Mouse (Mus musculus) olfactory bulb, adult 2 months (tissue): ENCODE data around the gene Psmb4. TPM values are rescaled to one million over a fixed set of nuclear protein-coding genes. Genes with fewer than 3 reads are reported as not detected.
"Not testable (repeated sequence)": the region's sequence is repeated elsewhere in the genome, so short reads cannot be mapped to it uniquely, and the experiment has no call there.

Experiments
- H3K27ac ChIP-seq: fragments of 200-500 bp; 2 replicates; pipeline ENCODE4 v1.5.1; 2012; ENCODE audit warnings: low read depth, low read length; ENCODE audit not compliant: insufficient read depth
- H3K4me1 ChIP-seq: fragments of 200-500 bp; 2 replicates; pipeline ENCODE4 v1.6.1; 2012; ENCODE audit warnings: low read length; ENCODE audit not compliant: control insufficient read depth, insufficient read depth
- H3K4me3 ChIP-seq: fragments of 200-500 bp; 2 replicates; pipeline ENCODE4 v1.5.1; 2012; ENCODE audit warnings: mild to moderate bottlenecking, low read depth, low read length, moderate library complexity; ENCODE audit not compliant: insufficient read depth
- CTCF ChIP-seq: fragments of 200-500 bp; IDR thresholded peaks from 2 replicates; pipeline ENCODE4 v1.5.1; 2012; ENCODE audit warnings: low read depth, mild to moderate bottlenecking, low read length, moderate library complexity; ENCODE audit not compliant: insufficient read depth
- POLR2A ChIP-seq: fragments of 200-500 bp; IDR thresholded peaks from 2 replicates; pipeline ENCODE4 v1.6.1; 2012; ENCODE audit warnings: mild to moderate bottlenecking, low read depth, low read length, moderate library complexity; ENCODE audit not compliant: insufficient read depth
- WGBS: fragments of 180-500 bp; shearing (Covaris S2); methylation state at CpG from one replicate; pipeline ENCODE4 v1.1.7; 2018; 5-methylcytosine and 5-hydroxymethylcytosine counted together
- polyA plus RNA-seq: library from polyadenylated mRNA; stranded (reverse); fragments of >200 nt; gene quantifications from 2 replicates; pipeline ENCODE4 v1.2.4, GENCODE M21; 2012; ENCODE audit warnings: low replicate concordance; ENCODE audit not compliant: missing spikeins, insufficient read depth, insufficient read length

Gene Psmb4
- polyA plus RNA-seq, 1 experiment = not detected

DNA sequence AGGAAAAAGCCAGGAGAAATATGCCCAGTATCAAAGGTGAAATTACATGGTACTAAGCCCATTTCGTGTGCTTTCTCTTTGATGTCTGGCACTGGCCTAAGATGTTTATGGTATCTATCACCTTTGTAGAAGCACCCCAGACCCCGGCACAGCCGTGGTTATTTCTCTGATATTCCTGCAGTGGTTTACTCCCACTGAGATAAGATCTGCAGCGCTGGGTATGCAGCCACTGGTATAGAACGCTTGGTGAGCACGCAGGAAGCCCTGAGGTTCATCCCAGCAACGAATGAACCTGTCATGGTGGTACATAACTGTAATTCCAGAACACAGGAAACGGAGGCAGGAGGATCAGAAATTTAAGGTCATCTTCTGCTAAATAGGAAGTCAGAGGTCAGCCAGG, 37.9 kb upstream of the Psmb4 start:
- H3K4me1 ChIP-seq = peaks cover 7% of the 10 kb centered on the region
- TF ChIP-seq CTCF (no peak), POLR2A (no peak)
- H3K4me3 ChIP-seq = no peak overlapping the region
- no peak overlapping the region for H3K27ac ChIP-seq
- WGBS = 87% methylated on average over 8 of the region's 8 CpGs

DNA sequence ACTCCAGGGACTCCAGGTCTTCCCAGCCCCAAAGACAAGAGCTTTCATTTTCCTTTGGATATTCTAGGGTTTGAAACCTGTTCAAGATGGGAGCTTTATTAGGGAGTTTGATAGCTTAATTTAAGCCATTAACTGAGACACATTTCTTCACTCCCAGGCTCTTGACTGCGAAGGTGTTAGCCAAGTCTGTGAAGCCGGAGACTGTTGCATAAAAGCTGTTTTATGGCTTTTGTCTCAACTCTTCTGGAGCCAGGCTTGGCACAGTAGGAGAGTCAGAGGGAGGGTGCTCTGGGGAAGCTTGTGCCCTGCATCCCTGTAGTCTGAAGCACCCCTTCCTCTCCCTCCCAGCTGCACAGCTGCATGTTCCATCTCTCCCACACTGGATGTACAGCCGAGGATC, 35.6 kb upstream of the Psmb4 start:
- H3K4me3 ChIP-seq = no peak overlapping the region
- no peak overlapping the region for H3K27ac ChIP-seq
- WGBS = 11% methylated on average over 3 of the region's 3 CpGs
- peaks cover 14% of the 10 kb centered on the region for H3K4me1 ChIP-seq
- TF ChIP-seq CTCF = no peak
- TF ChIP-seq POLR2A = no peak

DNA sequence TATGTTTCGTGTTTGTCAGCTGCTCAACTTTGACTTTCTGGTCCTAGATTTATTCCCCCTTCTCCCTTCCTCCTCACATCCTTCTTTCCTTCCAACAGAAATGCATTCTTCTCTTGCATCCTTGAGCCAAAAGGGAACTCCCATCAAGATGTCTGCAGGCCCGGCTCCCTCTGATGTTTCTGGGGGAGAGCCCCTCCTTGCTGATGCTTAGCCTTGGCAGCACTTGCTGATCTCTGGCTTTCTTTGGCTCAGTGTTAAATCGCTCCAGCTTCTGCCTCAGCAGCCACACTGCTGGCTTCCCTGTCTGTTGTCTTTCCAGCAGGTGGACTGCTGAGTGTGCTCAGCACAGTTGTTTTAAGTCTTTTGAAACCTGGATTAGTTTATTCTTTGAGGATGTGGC, 34.3 kb upstream of the Psmb4 start:
- Histone ChIP-seq H3K27ac (no peak overlapping the region), H3K4me1 (peaks cover 14% of the 10 kb centered on the region), H3K4me3 (no peak overlapping the region)
- WGBS = 35% methylated on average over 3 of the region's 3 CpGs
- TF ChIP-seq CTCF = no peak
- TF ChIP-seq POLR2A = no peak

DNA sequence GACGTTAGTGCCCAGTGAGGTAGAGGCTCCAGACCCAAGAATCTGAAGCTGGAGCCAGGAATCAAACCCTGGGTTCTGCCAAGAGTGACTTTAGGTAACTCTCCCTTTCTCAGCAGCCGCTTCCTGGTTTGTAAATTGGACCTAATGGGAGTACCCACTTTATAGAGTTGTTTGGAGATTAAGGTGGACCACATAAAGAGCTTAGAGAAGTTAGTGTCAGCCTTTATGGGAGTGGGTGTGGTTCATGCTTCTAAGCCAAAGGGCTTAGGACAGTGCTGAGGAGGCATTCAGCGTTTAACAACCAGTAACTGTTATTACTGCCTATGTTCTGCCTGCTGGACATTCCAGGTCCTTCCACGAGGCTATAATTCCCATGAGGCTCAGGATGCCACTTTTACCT, 32.1 kb upstream of the Psmb4 start:
- H3K4me3 ChIP-seq = no peak overlapping the region
- TF ChIP-seq CTCF (no peak), POLR2A (no peak)
- peaks cover 14% of the 10 kb centered on the region for H3K4me1 ChIP-seq
- H3K27ac ChIP-seq = no peak overlapping the region
- WGBS = 81% methylated on average over 4 of the region's 4 CpGs

DNA sequence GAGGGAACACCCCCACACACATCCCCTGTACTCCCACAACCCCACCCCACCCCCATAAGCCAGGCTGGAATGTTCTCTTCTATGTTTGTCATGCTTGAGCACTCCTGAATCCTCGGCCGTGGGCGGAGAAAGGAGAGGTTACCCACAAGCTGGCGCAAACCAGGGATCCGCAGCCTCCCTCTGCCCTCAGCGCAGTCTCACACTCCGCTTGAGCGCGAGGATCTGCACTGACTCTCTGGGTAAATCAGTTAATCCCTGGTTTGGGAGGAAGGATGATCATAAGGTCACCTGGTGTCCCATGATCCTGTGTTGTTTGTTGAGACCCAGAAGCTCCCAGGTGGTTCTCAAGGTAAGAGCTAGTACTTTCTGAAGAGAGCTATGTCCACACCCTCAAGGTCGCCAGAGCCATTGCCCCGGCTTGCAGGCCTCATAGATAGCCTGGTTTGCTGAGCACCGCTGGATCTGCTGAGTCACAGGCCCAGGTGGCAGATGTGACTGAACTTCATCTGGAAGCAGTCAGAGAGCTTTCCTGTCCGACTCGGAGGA, 31.1 kb upstream of the Psmb4 start:
- 34% methylated on average over 14 of the region's 14 CpGs for WGBS
- no peak for TF ChIP-seq CTCF
- TF ChIP-seq POLR2A = no peak
- H3K27ac ChIP-seq = no peak overlapping the region; the same call in 1 of the 2 replicates
- peaks cover 14% of the 10 kb centered on the region for H3K4me1 ChIP-seq
- no peak overlapping the region for H3K4me3 ChIP-seq

DNA sequence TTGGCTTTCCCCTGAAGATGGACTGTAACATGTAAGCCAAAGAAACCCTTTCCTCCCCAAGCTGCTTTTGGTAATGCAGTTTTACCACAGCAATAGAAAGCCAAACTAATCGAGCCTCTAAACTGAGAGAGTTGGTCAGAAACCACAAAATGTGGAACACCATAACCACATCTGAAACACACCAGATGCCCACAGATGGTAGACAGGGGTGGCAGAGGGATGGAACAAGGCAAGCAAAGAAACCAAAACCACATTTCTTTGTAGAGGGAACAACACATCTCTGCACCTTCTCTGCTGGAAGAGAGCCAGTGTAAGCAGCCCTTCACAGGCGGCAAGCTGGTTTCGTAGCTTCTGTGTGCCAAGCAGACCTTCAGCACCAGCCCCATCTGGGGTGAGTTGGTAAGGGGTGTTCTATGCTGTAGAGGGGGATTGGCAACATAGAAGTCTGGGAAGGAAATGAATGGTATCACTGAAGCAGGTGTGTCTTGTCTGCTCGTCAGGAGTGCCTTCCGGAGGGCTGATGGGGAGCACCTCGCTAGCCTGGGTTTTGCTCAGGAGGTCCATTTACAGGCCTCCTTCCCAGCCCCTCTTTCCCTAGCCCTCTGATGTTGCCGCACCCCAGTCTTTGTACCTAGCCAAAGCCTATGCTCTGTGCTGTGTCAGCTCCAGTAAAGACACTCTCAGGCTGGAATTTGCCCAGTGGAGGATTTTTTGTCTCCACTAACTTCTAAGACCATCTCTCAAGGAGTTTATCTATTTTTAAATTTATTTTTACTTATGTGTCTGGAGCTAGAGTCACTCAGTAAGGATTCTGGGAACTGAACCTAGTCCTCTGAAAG, 29.4 kb upstream of the Psmb4 start:
- Histone ChIP-seq H3K4me3 (no peak overlapping the region), H3K27ac (no peak overlapping the region), H3K4me1 (peaks cover 7% of the 10 kb centered on the region)
- WGBS = 79% methylated on average over 7 of the region's 7 CpGs
- TF ChIP-seq CTCF = no peak
- TF ChIP-seq POLR2A = no peak

DNA sequence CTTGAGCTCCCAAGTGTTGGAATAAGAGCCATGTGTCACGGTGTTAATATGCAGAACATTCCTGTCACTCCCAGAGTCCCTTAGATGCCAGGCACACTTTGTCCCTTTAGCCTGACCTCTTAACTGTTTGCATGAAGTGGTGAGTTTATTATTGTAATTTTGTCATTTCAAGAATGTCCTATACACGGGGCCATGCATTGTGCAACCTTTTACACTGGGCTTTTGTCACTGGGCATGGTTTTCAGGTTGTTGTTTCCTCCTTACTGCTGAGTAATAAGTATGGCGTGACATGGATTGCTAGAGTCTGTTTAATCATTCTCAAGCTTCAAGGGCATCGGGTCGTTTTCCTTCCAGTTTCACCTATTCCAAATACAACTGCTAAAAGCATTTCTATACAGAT, 27.0 kb upstream of the Psmb4 start:
- Histone ChIP-seq H3K4me3 (no peak overlapping the region), H3K4me1 (peaks cover 7% of the 10 kb centered on the region), H3K27ac (no peak overlapping the region)
- TF ChIP-seq CTCF (no peak), POLR2A (no peak)
- WGBS = 78% methylated on average over 5 of the region's 5 CpGs

DNA sequence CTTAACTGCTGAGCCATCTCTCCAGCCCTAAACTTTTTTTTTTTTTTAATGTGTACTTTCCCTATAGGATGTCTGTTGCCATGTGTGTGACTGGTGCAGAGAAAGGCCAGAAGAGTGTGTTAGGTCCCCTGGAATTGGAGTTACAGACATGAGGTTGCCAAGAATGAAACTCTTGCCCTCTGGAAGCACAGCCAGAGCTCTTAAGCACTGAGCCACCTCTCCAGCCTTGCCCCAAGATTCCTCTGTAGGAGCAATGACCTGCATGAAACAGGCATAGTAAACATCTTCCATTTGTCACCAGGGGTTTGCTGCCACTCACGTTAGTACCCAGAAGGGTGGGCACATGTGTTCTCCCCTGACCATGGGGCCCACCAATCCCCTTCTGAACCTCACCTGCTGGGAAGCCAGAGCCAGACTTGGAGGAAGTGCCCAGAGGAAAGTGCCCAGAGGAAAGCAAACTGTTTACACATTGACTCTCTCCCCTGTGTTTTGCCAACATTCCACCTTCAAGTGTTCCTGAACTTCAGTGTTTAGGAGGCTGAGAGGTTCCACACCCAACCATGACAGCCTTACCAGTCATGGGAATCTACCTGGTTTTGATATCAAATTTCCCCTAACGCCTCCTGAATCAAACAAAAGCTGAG, 24.4 kb upstream of the Psmb4 start:
- no peak for TF ChIP-seq POLR2A
- TF ChIP-seq CTCF = no peak
- WGBS = 68% methylated on average over 2 of the region's 2 CpGs

DNA sequence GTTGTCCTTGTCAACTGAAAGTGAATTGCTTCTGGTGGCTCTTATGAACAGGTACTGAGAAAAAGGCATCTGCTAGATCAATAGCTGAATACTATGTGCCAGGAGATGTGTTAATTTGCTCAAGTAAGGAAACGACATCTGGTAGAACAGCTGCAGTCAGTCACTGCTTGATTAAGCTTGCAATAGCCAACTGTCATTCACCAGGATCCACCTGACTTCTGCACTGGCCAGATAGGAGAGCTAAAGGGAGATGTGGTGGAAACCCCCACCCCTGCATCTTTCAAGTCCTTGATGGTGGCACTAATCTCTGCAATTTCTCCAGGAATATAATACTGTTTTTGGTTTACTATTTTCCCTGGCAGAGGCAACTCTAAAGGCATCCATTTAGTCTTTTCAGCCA, 19.7 kb upstream of the Psmb4 start:
- H3K4me1 ChIP-seq = no peaks in the 10 kb centered on the region
- no peak for TF ChIP-seq POLR2A
- no peak for TF ChIP-seq CTCF
- H3K4me3 ChIP-seq = no peak overlapping the region
- 61% methylated on average over 1 of the region's 1 CpGs for WGBS
- no peak overlapping the region for H3K27ac ChIP-seq

More for the DNA sequence above, 24.4 kb upstream of the Psmb4 start:
- H3K27ac ChIP-seq = no peak overlapping the region
- H3K4me1 ChIP-seq = no peaks in the 10 kb centered on the region
- no peak overlapping the region for H3K4me3 ChIP-seq

DNA sequence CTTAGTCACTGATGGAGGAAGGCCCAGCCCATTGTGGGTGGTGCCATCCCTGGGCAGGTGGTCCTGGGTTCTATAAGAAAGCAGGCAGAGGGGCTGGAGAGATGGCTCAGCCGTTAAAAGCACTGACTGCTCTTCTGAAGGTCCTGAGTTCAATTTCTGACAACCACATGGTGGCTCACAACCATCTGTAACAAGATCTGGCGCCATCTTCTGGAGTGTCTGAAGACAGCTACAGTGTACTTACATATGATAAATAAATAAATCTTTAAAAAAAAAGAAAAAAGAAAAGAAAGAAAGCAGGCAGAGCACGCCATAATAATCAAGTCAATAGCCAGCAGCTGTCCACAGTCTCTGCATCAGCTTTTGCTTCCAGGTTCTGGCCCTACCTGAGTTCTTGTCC, 18.0 kb upstream of the Psmb4 start:
- not testable (repeated sequence) for H3K27ac ChIP-seq, H3K4me3 ChIP-seq, H3K4me1 ChIP-seq
- WGBS = 61% methylated on average over 3 of the region's 3 CpGs
